Mouse (Mus musculus) neural tube, embryonic 10.5 days (tissue): ENCODE measurements around the gene Leng9.

ENCODE experiments used
- DNase-seq: peaks from one replicate; pipeline ENCODE4 v3.0.0-alpha.2; 2017; ENCODE audit warnings: low spot score; ENCODE audit errors: extremely low spot score

The Leng9 gene

DNA sequence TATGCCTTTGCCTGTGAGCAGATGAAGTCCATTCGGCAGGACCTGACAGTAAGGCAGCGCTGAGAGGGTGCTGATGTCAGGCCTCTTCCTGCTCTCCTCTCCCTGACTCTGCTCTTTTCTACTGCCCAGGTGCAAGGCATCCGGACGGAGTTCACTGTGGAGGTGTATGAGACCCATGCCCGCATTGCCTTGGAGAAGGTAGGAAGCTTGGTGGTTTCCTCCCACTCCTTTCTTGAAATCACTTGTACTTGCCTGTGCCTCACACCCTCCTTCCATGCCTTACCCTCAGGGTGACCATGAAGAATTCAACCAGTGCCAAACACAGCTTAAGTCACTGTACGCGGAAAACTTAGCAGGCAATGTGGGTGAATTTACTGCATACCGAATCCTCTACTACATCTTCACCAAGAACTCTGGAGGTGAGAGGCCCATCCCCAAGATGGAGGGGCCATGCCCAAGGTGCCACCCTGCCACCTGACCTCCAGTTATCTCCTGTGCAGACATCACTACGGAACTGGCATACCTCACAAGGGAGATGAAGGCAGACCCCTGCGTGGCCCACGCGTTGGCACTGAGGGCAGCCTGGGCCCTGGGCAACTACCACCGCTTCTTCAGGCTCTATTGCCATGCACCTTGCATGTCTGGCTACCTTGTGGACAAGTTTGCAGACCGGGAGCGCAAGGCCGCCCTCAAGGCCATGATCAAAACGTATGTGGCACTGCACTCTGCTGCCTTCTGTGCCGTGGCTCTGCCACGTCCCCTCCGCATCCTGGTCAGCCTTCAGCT is 5.2 kb downstream of the Leng9 start:
- DNase-seq, result no peak

DNA sequence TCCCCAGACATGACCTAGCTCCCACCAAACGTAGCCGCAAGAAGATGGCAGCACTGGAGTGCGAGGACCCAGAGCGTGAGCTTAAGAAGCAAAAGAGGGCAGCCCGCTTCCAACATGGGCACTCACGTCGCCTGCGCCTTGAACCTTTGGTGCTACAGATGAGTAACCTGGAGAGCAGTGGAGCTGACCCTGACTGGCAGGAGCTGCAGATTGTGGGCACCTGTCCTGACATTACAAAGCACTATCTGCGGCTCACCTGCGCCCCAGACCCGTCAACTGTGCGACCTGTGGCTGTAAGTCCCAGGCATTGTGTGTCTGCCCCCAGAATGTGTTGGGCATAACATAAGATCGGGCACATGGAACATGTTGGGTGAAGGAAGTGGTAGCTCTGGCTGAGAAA is 6.1 kb downstream of the Leng9 start:
- peak; percentile 7 for DNase-seq

DNA sequence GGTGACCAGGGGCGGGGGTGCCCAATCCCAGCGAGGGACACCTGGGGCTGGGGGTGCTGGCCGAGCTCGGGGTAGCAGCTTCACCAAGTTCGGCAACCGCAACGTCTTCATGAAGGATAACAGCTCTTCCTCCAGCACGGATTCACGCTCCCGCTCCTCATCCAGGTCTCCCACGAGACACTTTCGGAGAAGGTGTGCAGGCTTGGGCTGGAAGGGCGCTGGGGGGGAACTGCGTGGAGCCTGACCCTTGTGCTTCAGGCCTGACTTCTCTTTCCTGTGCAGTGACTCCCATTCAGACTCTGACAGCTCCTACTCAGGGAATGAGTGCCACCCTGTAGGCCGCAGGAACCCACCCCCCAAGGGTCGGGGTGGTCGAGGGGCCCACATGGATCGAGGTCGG is 6.7 kb downstream of the Leng9 start:
- no peak for DNase-seq

DNA sequence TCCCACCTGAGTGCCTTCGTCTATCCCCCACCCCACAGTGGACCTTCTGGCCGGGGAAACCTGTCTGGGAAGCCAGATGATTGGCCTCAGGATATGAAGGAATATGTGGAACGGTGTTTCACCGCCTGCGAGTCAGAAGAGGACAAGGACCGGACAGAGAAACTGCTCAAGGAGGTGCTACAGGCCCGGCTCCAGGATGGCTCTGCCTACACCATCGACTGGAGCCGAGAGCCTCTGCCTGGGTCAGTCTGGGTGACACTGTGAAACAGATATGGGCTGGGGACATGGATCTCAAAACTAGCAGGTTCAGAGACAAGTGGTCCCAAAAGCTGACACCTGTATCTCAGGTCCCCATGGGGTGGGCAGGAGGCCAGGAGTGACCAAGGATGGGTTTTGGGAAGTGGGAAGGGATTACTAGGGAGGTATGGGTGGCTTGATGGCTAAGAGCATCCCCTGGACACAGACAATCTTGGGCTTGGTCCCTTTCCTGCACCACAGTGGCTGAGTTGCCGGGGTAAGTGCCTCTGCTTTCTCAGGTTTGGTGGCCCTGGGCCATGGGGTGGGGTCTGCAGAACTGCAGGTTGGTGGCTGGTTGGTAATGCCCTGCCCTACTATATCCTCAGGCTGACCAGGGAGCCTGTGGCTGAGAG is 7.3 kb downstream of the Leng9 start:
- no peak for DNase-seq

GRCm38 (mm10) chr7:4141648-4142325 is 8.4 kb downstream of the Leng9 start:
- DNase-seq, result no peak

DNA sequence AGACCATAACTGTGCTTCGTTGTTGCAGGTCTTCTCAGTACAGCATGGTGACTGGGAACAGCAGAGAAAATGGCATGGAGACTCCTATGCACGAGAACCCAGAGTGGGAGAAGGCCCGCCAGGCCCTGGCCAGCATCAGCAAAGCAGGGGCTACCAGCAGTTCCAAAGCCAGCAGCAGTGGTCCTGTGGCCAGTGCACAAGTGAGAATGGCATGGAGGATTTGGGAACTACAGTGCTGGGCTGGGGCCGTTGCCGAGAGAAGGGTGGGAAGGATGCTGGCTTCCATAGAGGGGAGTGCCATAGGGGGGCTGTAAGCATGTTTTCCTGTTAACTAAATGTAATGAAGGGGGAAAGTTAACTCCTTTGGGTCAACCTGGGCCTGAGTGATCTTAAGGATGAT is 10.8 kb downstream of the Leng9 start:
- DNase-seq, result no peak

- DNase-seq, result no peak
These were observed 11.5 kb downstream of the Leng9 start for GRCm38 (mm10) chr7:4138671-4139070.

- DNase-seq, result no peak
These were observed 12.0 kb downstream of the Leng9 start for GRCm38 (mm10) chr7:4138181-4138580.

GRCm38 (mm10) chr7:4137746-4138145 is 12.4 kb downstream of the Leng9 start:
- no peak for DNase-seq

- peak; percentile 98 for DNase-seq
These were observed 13.2 kb downstream of the Leng9 start, which contains the start of gene Leng8 for GRCm38 (mm10) chr7:4136771-4137531. Leng8 (plus strand) TSS chr7:4137039.

DNA sequence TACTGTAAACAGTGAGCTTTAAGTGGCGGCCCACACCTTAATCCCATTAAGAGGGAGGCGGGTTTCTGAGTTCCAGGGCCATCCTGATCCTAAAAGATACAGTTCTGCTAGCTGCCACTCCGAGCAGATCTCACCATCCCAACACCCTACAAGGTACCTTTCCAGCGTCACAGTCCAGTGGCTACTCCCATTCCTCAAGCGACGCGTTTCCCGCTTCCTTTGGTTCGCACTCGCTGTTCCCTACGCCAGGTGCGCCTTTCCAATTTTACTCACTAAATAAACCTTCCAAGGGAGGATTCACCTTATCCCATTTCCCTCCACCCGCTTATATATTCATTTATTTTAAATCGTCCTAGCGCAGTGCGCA is 13.8 kb downstream of the Leng9 start:
- no peak for DNase-seq

- DNase-seq, result no peak
These were observed 15.3 kb downstream of the Leng9 start for GRCm38 (mm10) chr7:4134911-4135310.

DNA sequence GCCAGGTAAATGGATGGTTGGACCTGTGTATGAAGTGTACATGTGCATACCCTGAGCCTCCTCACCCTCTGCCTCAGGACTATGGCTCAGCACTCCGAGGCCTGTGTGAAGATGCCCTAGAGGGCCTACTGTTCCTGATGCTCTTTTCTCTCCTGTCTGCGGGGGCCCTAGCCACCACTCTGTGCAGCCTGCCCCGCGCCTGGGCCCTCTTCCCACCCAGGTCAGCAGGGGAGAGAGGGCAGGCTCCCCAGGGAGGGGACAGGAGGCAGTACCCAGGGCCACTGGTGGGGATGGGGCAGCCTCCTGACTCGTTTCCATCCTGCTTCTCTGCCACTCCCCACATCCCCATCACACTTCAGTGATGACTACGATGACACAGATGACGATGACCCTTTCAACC is 17.2 kb downstream of the Leng9 start:
- DNase-seq, result no peak

GRCm38 (mm10) chr7:4132581-4132980 is 17.6 kb downstream of the Leng9 start:
- DNase-seq, result no peak

- DNase-seq, result no peak
These were observed 18.2 kb downstream of the Leng9 start for GRCm38 (mm10) chr7:4131964-4132363.

DNA sequence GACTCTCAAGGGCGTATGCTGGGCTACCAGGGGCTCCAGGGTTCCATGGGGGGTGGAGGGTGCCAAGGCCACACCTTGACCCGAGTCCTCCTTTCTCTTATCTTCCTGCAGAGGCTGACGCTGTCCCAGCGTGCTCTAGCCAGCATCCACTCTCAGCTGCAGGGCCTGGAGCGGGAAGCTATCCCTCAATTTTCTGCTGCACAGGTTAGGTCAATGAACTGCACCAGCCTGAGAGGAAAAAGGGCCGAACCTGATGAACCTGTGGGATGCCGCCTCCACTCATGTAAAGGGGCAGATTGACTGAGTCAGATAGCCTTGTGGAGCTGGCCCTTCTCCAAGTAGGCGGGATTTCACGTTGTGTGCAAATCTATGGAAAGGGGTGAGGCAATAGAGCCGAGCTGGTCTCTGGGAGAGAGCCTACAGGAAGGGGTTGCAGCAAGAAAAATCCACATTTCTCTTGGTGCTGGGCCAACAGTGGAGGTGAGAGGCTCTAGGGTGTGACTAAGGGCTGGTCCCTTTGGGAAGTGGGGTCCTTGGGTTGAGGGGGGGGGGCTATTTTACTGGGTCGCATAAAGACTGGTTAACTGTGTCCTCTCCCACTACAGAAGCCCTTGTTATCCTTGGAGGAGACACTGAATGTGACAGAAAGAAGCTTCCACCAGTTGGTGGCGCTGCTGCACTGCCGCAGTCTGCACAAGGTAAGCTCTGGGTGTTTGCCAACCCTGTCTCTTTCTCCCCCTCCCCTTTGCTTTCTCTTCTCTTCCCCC is 19.3 kb downstream of the Leng9 start:
- DNase-seq, result peak; percentile 77

- no peak for DNase-seq
These were observed 21.3 kb downstream of the Leng9 start for GRCm38 (mm10) chr7:4128860-4129259.

DNA sequence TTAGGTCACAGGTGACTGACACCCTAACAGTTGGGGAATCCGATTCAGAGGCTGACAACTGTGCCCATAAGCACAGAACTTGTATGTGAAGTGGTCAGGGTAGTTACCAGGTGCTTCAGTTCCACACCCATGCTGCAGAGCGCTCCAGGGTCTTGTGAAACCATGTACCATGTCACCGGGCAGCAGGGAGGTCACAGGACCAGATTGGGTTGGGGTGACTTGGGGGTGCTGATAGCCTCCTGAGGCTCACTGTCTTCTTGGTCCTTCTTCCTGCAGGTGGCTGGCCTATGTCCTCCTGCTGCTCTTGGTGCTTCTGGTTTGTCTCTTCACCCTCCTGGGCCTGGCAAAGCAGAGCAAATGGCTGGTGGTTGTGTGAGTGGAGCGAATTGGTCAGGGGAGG is 22.3 kb downstream of the Leng9 start:
- no peak for DNase-seq

DNA sequence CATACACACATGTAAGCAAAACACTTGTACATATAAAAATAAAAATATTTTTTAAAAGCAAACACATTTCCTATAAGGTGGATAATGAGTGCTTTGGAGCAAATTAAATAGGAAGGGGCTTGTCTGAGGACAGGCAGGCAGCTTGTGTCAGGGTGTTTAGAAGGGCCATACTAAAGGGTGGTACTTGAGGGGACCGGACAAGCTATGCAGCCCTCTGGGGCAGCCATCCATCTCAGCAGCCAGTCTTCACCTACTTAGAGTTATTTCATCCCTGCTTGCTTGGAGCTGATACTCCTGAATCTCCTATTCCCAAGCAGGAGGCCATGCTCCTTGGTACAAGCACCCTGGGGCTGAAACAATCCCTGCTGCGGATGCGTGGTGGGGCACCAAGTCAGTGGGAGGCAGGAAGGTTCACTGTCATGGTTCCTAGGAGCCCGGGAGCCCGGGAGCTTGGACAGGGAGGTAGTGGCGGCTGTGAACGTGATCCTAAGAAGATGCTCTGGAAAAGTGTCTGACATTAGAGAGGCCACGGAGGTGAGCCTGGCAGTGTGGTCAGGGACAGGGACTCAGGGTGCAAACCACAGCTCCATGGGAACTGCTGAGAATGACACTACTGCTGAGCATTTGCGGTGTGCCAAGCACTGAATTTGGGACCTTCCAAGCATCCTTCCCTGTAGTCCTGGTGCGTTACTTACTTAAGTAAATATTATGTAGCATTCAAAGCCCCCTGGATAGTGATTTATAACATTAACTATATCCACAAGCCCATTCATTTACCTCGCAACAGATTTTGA is 23.0 kb downstream of the Leng9 start:
- DNase-seq, result no peak

DNA sequence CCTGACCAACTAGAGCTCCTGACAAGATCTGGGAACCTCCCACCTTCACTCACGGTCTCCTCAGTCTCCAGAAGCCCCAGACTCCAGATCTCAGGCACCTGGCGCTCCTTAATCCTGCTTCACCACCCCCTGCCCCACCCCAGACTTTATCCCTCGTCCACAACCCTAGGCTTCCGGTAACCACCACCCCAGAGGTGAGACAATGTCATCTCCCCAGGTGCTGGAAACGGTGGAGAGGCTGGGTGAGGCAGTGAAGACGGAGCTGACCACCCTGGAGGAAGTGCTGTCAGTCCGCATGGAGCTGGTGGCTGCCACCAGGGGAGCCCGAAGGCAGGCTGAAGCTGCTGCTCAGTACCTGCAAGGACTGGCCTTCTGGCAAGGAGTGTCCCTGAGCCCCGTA is 24.9 kb downstream of the Leng9 start:
- no peak for DNase-seq
